Mouse (Mus musculus) right cerebral cortex, postnatal 36 days (tissue): ENCODE measurements around the gene Cep57l1.

Experiments
- DNase-seq, 2 experiments: peaks; one replicate each; pipeline ENCODE4 v3.0.0; 2022; ENCODE audit warnings: low spot score in 2 of 2, mixed read lengths in 1 of 2

Gene Cep57l1

DNA sequence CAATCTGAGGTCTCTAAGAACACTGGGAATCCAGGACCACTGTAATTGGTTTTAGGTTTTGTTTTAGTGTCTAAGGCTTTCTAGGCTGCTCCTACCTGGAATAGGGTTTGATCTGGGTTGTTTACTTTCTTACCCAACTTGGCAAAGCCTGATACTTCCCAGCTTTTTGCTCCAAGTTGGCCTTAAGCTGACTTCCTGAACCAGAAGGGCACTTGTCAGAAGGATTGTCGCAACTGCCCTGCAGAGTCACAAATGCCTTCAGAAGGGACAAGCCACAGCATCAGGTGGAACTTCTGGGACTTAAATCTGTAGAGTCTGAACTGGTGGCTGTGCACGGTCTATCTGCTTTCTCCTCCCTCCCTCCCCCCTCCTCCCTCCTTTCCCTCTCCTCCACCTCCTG, 69.5 kb downstream of the Cep57l1 start:
- DNase-seq, result no peak

DNA sequence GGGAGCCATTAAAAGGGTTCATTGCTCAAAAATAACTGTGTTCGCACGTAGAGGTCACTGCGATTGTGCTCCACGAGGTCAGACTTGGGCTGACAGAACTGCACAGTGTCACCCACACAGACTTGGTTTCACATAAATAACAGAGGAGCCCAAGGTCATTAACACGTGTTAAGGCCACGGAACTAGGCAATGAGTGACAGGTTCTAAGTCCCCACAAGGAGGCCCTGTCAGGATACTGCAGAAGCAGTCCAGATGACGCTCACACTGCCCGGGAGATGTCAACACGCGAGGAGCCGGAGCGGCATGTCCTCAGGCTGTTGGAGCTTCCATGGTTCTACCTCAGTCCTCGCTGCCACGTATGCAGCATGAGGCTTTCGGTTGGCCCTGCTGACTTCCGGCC, 72.4 kb downstream of the Cep57l1 start:
- no peak for DNase-seq

DNA sequence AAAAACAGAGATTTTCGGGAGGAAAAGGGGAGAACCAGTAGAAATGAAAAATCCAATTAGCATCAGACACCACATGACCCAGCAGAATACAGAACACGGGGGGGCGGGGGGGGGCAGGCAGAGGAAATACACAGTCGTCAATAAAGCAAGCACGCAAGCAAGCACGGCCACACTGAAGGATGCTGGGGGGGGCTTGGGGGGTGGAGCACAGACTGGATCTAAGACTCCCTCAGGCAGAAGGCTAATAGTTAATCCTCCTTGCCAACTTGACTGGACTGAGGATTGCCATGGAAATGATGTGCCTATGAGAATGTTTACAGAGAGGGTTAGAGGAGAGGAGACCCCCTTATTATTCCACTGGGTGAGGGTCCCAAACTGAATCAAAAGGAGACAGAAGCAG, 74.3 kb downstream of the Cep57l1 start:
- no peak for DNase-seq

DNA sequence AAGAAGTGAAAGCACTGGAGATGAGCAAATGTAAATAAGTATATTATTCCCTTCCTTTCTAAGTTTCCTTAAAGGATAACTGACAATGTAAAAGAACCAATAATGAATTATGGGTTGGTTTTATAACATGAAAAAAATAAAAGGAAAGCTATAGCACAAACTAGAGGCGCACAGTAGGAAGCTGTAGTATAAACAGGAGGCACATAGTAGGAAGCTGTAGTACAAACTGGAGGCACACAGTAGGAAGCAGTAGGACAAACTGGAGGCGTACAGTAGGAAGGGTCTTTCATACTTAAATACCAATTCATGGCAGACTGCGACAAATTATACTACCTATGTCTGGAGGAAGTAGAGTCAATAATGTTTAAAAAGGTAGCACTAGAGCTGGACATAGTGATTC, 76.5 kb downstream of the Cep57l1 start:
- DNase-seq, result no peak

DNA sequence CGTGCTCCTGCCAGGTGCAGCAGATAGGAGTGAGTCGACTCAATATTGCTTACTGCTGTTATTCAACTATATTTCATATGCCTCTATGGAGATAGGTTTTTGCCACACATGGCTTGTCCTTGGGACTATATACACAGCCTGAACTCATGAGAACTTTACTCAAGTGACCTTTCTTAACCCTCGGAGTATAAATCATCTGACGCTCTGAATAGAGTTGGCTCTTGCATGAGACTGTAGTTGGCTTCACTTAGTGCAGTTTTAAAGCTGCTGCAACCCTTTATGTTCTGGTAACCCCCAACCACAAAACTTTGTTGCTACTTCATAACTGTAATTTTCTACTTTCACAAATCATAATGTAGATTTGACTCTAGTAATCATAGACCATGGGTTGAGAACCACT, 77.7 kb downstream of the Cep57l1 start:
- DNase-seq, result no peak

DNA sequence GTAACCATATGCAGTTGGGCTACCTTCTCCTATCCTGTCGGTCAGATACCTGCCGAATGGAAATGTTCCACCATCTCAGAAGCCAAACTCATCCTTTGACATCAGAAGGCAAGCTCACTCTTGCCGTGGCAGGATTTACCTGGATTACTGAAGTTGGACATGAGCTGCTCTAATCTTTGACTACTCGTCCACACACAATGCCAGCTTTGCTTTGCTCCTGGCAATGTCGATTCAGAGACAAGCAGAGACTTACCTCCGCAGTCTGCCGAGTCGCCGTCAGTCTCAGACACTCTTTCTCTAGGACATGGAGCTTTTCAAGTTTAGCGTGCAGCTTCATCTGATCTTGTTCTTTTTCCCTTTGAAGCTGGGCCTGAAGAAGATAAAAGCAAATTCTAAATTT, 78.9 kb downstream of the Cep57l1 start:
- no peak for DNase-seq

DNA sequence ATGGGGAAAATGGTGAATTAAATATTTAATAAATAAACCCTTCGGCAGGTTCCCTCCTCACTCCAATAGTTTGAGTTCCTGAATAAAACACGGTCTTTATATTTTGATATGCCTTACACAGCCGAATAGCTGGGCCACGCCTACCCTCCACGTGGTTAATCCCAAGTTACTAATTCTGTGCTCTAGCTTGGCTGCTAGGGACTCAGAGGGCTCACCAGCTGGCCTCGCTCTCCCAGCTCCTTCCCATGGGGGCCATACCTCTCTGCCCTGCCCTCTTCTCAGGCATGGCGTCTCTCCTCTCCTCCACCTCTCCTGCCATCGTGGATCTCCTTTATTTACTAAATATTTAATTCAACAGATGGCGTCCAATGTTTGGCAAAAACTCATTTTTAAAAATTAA, 83.5 kb downstream of the Cep57l1 start:
- no peak for DNase-seq

DNA sequence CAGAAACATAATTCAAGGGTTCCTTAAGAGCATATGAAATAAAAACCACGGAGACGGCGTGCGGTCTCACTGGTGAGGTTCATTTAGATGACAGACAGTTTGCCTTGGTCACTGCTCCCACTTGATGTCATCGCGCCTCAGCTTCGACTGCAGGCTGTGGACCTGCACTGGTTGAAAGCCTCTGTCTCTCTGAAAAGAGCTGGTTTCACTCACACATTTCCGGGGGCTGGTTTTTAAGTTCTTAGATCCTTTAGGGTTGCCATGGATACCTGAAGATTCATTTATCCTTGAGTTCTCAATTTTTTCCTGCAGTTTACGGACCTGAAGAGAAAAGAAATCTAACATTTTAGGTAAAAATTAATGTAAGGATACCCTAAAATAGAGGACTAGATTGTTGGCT, 90.1 kb downstream of the Cep57l1 start:
- DNase-seq, result peak in 1 of 2 experiments; percentile 12

DNA sequence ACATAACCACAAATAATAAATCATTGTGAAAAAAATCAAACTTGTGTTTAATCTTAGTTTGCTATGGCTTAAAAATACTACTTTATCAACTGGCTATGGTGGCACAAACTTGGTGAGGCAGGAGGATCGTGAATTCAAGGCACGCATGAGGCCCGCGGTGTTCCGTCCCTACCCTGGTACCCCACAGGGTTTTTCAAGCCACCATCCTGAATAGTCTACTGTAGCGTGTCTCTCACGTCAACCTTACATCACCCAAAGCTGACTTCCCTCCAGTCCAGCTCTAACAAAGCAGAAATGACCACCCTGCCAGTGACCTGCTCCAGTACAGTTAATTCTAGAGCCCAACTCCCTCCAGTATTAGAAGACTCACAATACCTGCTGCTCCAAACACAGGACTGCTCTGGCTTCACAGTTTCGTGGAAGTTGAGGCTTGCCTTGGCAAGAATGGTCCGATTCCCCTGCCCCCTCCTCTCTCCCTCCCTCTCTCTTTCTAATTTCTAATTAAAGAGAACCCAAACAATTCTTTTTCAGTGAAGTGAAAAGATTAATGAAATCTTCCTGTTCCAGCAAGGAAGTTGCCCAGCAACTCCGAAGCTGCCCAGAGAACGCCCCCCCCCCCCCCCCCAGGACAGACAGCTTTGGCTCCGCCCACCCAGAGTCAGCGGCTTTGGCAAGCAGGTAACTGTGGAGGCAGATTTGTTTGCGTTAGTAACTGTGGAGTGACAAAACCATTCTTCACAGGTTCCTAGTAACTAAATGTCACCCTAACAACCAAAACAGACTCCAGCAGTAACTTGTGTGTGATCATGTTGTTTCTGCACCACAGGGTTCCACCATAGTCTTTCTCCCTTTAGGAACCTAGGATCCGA, 93.4 kb downstream of the Cep57l1 start, which contains the start of gene Ccdc162:
Gene Ccdc162 (minus strand): TSS at position 606 of the 869 bp plus-strand sequence.
- no peak for DNase-seq

DNA sequence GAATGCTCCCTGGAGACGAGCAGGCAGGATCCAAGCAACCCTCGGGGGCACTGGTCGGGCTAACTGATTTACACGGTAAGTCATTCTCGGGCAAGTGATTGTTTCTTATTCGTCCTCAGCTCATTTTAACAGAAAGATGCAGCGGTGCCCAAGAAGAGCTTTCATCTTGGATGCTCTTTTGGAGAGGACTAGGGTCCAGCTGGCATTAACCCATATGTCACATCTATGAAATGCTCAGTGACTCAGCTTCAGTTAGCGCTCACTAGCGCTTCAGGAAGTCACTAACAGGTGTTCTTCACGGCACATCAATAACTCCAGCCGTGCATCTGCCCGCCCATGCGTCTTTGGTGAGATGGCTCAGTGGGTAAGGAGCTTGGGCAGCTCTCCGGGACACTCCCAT, 94.1 kb downstream of the Cep57l1 start:
- DNase-seq, result no peak

DNA sequence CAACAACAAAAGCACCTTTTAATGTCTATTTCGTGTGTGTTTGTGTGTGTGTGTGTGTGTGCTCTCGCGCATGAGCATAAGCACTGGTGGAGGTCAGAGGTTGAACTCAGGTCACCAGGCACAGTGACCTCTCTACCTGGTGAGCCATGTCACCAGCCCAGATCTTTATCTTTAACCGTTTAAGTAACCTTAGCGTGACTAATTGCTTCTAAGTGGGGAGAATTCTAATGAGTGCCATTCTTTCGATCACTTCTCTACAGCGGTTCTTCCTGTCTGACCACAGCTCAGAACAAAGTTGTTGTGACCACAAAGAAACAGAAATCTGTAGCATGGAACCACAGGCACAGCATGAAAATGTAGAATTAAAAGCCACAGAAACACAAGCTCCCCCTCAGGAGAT, 98.2 kb downstream of the Cep57l1 start:
- no peak for DNase-seq

DNA sequence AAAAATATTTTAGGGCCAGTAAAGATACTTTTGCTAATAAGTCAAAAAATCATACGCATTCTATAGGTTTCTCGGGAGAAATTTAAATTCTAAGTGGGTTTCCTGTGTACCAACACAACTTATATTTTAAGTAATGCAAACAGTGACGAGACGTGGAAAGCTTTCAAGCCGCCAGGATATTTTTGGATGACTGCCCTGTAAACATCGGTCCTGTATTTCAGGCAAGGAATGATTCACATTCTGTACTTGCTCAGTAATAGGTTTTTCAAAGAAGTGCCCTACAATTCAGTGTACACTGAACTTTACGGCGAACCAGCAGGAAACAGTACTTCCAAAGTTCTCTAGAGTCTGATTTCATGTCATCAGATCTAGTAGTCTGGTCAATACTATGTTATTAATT, 98.9 kb downstream of the Cep57l1 start:
- DNase-seq, result no peak

DNA sequence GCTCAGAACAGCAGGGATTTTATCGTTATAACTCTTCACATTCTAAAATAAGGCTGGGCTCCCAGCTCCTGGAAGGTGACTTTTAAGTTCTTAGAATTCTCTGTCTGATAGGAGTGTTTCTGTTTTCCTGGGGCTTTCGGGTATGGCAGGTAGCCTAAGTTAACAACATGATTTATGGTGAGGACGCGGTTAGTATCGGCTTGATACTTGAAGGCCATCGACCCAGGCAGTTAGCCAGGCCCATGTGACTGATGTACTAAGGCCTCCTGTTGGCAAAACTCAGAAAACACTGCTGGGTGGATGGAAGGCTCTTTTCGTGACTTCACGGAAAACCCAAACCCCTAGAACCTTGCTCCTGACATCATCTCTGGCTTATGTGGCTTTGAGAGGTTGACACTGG, 100.3 kb downstream of the Cep57l1 start:
- no peak for DNase-seq

DNA sequence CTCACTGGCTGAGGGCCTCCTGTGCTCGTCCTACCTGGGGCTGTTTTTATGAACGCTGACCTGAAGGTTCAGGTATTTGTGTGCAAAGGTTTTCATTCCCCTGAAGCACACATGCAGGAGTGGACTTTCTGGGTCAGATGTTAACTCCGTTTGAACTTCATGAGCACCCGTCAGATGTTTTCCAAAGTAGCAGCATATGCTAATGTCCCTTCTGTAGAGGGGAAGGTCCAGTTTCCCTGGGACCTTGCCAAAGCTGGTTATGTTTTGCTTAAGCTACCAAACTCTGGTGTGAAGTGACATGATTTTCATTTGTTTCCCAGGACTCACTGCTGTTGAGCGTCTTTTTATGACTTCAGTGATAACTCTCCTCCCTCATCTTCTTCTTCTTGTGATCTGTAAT, 110.0 kb downstream of the Cep57l1 start:
- DNase-seq, result no peak

DNA sequence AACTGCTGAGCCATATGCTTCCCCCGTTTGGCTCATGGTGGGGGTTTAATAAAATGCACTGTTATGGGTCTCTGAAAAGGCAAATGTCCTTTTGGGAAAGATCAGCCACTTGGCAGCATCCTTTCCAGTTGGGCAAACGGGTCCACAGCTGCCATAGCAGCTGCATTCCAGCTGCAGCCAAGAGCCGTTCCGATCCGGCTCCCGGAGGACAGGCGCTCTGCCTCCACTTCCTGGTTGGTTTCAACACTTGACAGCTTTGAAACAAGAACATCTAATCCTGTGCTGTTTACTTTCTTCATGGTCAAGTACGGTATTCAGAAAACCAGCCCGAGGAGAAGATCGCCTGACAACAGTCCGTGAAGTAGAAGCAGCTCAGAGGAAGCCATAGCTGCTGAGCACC, 112.6 kb downstream of the Cep57l1 start:
- no peak for DNase-seq

DNA sequence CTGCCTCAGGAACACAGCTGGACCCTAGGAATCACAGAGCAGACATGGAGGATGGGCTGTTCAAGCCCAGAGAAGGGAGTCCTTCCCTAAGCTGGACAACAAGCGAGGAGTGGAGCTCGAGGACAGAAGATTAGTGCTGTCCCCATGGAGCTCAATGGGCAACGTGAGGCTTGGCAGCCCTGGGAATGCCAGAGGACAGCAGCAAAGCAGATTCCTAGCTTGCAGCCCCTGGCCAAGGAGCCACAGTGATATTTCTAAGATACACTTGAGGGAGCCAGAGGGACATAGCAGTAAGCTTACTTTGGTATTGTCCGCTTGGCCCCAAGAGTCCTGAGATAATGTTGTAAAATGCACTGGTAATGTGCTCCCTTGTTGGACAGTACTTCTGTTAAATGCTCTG, 118.7 kb downstream of the Cep57l1 start:
- DNase-seq, result no peak

DNA sequence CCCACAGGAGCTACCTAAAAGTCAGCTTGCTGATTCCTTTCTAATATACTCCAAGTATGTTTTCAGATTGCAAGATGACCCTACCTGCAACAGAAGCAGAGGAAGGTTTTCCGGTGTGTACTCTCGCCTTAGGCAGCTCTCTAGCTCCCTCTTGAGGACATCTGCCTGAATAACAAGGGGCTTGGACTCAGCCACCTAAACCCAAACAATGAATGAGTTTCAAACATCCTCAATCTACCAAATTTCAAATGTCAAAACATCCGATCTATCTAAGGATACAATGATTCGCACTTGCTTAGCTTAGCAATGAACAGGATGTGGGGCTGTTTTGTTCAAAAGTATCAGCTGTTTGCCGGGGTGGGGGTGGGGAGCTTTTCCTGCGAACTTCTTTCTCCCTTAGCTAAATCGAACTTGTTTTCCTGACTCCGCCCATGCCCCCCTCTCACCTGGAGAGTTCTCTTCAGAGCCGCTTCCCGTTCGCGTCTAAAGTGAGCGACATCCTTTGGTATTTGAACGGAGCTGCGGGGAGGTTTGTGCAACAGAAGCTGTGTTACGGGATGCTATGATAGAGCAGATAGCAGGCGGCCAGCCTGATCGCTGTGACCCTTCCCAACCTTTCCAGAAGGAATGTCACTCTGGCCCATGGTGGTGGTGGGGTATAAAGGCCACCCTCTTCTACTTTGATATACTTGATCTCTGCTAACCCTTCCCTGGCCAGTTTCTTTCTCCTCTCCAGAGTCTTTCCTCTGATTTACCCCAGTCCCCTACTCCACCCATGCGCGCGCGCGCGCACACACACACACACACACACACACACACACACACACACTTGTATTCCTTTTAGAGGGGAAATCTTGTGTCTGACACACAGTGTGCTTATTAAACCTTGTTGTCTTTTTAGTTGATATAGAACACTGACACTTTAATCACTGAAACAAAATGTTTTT, 119.5 kb downstream of the Cep57l1 start:
- DNase-seq, result peak; percentile 15 to 16

DNA sequence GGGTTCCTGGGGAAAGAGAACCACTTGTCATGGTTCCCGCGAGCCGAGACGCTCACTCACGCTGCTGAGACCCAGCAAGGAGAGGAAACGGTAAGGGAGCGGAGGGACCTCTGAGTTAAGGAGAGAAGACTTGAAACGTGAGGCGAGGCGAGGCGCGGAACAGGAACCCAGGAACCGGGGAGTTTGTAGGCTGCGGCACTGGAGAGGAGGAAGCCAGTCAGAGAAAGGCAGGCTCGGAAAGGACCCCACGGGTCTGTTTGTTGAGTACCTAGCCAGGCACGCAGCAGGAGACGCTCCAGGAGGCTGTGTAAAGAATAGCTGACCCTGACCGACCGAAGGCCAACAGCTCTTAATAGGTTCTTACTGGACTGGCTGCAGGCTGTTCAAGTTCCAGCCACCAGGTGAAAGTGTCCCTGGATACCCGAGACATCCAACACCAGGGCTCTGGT, 125.1 kb downstream of the Cep57l1 start:
- no peak for DNase-seq

DNA sequence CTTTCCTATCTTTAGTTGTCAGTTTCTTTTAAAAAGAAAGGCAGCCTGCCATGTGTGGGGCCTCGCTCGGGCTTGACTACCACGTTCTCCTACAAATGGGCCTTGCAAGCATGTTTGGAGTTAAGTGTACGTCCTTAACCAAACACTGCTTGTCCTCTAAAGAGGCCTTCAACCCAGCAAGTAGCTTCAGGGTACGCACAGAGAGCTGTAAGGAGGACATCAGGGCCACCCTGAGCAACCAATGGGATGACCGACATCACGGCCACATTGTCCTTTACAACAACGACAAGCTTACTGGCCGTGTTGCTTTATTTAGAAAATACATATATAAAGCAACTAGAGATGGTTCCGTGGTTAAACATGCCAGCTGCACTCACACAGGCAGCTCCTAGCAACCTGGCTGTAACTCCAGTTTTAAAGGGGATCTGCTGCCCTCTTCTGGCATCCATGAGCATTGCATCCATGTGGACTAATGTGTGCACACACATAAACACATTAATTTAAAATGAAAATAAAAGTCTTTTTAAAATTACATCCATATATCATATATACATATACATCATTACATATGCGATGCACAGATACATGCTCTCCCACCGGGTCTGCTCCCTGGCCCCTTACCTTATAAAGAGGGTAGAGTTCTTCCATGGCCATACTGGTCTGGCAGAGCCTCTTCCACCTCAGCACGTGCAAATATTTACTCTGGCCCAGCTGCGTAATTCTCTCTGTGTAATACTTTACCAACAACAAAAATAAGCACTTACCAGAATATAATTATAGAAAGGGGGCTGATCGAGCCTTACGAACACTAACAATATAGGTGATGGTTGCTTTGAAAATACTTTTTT, 126.9 kb downstream of the Cep57l1 start:
- DNase-seq, result peak; percentile 71 to 72

DNA sequence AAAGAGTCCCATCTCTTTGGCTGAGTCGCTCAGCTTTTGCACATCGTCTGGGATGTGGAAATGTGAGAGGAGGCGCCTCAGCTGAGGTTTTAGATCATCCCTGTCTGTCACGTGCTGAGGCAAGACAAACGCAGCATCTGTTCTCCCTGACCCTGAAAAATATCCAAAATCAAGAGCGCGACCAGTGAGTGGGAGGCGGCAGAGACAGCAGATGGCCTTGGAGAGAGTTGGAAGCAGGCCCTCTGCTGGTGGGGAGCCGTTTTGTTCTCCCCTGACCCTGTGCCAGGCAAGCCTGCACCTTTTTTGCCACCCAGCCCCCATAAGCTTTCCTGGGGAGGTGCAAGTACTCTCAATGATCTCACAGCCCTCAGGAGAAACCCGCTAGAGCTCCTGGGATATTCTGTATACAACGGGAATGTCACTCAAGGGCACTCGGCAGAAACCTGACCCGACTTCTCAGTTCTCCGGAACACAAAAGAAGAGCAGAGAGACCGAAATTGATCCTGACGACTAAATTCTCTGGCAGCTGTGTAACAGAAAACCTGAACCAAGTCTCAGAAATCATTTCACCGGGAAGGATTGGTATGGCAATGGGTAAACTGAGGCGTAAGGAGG, 130.8 kb downstream of the Cep57l1 start:
- DNase-seq, result peak; percentile 64 to 72

DNA sequence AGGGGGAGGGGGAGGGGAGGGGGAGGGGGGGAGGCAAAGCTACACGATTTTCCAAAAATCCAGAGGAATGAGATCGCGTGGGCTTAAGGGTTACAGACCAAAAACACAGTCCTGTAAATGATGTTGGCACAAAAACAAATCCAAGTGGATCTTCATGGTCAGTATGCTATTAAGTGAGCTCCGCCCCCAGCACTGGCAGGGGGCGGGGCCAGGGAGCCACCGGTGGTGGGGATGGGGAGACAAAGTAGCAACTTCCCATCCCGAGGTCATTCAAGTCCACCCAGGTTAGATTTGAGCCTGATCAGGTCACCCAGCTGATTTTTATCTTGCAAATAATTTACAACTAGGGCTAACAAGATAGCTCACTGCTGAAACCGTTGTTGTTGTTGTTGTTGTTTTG, 132.3 kb downstream of the Cep57l1 start:
- DNase-seq, result no peak
